Mouse (Mus musculus) MEL-GATA-1-ER (cell line): Measurements from ENCODE around the gene Tkt.

ENCODE experiments used
- DNase-seq: peaks from one replicate; pipeline ENCODE4 v3.0.0-alpha.2; 2012; ENCODE audit warnings: low read depth; ENCODE audit errors: extremely low read depth

Tkt gene

GRCm38 (mm10) chr14:30618746-30619275, 70.7 kb downstream of the Tkt start:
- no peak for DNase-seq

- DNase-seq: peak; percentile 16
Measured at GRCm38 (mm10) chr14:30619982-30620578, 71.9 kb downstream of the Tkt start.

GRCm38 (mm10) chr14:30622130-30622529, 74.0 kb downstream of the Tkt start:
- no peak for DNase-seq

- DNase-seq: no peak
Measured at GRCm38 (mm10) chr14:30622556-30622955, 74.4 kb downstream of the Tkt start.
